Mouse (Mus musculus) spleen, adult 2 months (tissue): ENCODE data around the gene Arsa. TPM values are rescaled to one million over a fixed set of nuclear protein-coding genes. Genes with fewer than 3 reads are reported as not detected.

Experiments used
- DNase-seq, 2 experiments: peaks; one replicate each; pipeline versions ENCODE4 v3.0.0 to v3.0.0-alpha.2; 2012 to 2021; ENCODE audit warnings: low spot score in 2 of 2, low read depth in 1 of 2
- H3K27ac ChIP-seq: fragments of 200-500 bp; 2 replicates; pipeline ENCODE4 v1.5.1; 2012; ENCODE audit warnings: low read length, inconsistent platforms; ENCODE audit not compliant: insufficient read depth
- H3K27me3 ChIP-seq: fragments of 200-500 bp; 2 replicates; pipeline ENCODE4 v1.6.1; 2012; ENCODE audit warnings: mild to moderate bottlenecking, moderate library complexity, low read length, inconsistent platforms; ENCODE audit not compliant: control insufficient read depth, insufficient read depth
- H3K36me3 ChIP-seq: fragments of 200-500 bp; 2 replicates; pipeline ENCODE4 v1.6.1; 2012; ENCODE audit warnings: mild to moderate bottlenecking, low read length, inconsistent platforms; ENCODE audit not compliant: control insufficient read depth, insufficient read depth
- H3K4me1 ChIP-seq: fragments of 200-500 bp; 2 replicates; pipeline ENCODE4 v1.6.1; 2011; ENCODE audit warnings: inconsistent platforms; ENCODE audit not compliant: control insufficient read depth, insufficient read depth, insufficient read length
- H3K4me3 ChIP-seq: fragments of 200-500 bp; 2 replicates; pipeline ENCODE4 v1.5.1; 2011; ENCODE audit warnings: mild to moderate bottlenecking, inconsistent platforms; ENCODE audit not compliant: insufficient read depth, insufficient read length; ENCODE audit errors: extremely low read depth
- CTCF ChIP-seq: fragments of 200-500 bp; IDR thresholded peaks from 2 replicates; pipeline ENCODE4 v1.5.1; 2011; ENCODE audit warnings: mild to moderate bottlenecking, inconsistent platforms; ENCODE audit not compliant: insufficient read depth, insufficient read length, insufficient replicate concordance; ENCODE audit errors: extremely low read depth
- POLR2A ChIP-seq: fragments of 200-500 bp; IDR thresholded peaks from 2 replicates; pipeline ENCODE4 v1.6.1; 2011; ENCODE audit warnings: low read depth, low read length, inconsistent platforms
- WGBS: fragments of 180-500 bp; shearing (Covaris S2); methylation state at CpG from one replicate; pipeline ENCODE4 v1.1.7; 2018; 5-methylcytosine and 5-hydroxymethylcytosine counted together
- polyA plus RNA-seq: library from polyadenylated mRNA; depleted of rRNA; stranded (reverse); fragments of >200 nt; gene quantifications from 2 replicates; pipeline ENCODE4 v1.2.3, GENCODE M21; 2012

Gene Arsa
- polyA plus RNA-seq, 1 experiment = 31.3 TPM

DNA sequence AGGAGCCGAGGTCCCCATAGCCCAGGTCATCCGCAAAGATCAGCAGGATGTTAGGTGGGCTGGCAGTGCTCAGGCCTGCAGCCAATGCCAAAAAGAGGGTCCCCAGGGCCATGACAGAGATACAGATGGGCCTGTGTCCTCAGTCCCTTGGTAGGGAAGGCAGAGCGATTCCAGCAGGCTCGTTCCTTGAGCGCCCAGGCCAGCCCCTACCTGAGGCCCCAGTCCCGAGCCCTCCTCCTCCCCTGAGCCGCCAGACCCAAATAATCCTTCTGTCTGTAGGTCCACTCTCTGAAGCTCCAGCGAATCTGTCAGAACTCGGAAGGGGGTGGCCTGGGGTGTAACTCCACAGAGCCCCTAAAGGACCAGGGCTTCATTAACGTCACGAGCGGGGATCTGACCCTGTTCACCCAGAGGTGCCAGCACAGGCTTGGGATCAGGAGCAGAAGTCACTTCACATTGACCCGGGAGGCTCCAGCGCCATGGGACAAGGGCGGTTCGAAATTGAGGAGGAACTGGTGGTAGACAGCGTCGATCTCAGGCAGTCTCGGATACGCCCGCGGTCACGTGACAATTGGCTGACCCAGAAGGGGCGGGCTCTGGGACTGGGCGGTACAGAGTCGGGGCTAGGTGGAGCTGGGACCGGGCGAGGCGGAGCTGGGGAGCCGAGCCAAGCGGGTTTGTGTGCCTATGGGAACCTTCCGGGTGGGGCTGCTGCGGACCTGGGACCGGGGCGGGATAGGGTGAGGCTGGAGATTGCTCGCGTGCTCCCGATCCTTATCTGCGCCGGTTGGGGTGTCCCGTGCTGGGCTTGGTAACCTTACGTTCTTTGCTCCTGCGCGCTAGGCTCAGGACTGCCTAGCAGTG is 1.4 kb downstream of the Arsa start:
- TF ChIP-seq CTCF (no peak), POLR2A (peak; percentile 49; the same call in 1 of the 2 replicates)
- H3K27me3 ChIP-seq = no peaks in the 10 kb centered on the region
- 13% methylated on average over 44 of the region's 44 CpGs for WGBS
- peaks cover 1% of the 10 kb centered on the region; the same call in 1 of the 2 replicates for H3K36me3 ChIP-seq
- peak; percentile 75 to 92 for DNase-seq
- peaks cover 4% of the 10 kb centered on the region; the same call in 1 of the 2 replicates for H3K4me1 ChIP-seq
- H3K4me3 ChIP-seq = peak overlapping the region; percentile 69
- H3K27ac ChIP-seq = peak overlapping the region; percentile 64

DNA sequence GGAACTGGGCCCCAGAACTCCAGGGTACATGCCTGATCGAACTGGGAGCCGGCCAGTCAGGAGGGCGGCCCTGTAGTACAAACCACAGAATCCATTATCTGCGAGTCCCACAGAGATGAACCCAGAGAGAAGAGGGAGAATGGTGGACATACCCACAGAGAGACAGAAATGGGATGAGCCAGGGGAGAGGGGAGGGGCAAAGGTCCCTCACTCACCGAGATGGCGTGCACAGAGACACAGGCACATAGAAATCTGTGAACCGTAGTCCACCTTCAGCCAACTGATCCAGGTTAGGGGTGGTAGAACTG is 2.0 kb downstream of the Arsa start:
- Histone ChIP-seq H3K27ac (no peak overlapping the region), H3K4me3 (no peak overlapping the region; the same call in 1 of the 2 replicates), H3K36me3 (peaks cover 1% of the 10 kb centered on the region; the same call in 1 of the 2 replicates), H3K27me3 (no peaks in the 10 kb centered on the region), H3K4me1 (peaks cover 4% of the 10 kb centered on the region; the same call in 1 of the 2 replicates)
- no peak for TF ChIP-seq POLR2A
- no peak for TF ChIP-seq CTCF
- 86% methylated on average over 7 of the region's 7 CpGs for WGBS
- DNase-seq = no peak

DNA sequence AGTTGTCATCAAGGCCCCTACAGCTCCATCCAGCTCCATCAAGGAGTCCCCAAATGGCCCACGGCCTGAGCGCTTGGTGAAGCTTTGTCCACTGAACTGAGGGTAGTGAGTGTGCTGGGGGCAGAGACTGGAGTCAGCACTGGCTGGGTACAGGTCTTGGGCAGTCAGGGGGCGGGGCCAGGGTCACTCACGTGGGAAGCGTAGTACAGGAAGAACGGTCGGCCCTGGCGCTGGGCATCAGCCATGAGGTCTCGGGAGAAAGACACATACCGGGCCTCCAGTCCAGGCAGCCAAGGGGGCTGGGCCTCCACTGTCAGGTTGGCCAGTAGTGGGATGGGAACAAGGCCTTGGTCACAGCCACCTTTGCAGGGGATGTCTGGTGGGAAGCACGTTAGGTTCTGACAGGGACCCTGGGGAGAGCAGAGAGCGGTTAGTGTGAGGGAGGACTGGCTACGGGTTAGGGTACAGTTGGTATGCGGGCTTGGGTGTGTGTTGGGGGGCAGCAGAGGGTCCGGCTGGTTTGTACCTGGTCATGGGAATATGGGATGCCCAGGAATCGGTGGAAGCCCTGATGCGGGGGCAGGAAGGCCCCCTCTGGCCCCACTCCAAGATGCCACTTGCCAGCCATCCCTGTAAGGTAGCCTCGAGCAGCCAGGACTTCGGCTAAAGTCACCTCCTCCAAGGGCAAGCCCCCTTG is 2.5 kb downstream of the Arsa start:
- Histone ChIP-seq H3K4me1 (peaks cover 4% of the 10 kb centered on the region; the same call in 1 of the 2 replicates), H3K36me3 (peaks cover 1% of the 10 kb centered on the region; the same call in 1 of the 2 replicates), H3K27ac (no peak overlapping the region), H3K27me3 (no peaks in the 10 kb centered on the region), H3K4me3 (no peak overlapping the region)
- TF ChIP-seq POLR2A = no peak
- no peak for TF ChIP-seq CTCF
- WGBS = 96% methylated on average over 19 of the region's 19 CpGs
- no peak for DNase-seq

DNA sequence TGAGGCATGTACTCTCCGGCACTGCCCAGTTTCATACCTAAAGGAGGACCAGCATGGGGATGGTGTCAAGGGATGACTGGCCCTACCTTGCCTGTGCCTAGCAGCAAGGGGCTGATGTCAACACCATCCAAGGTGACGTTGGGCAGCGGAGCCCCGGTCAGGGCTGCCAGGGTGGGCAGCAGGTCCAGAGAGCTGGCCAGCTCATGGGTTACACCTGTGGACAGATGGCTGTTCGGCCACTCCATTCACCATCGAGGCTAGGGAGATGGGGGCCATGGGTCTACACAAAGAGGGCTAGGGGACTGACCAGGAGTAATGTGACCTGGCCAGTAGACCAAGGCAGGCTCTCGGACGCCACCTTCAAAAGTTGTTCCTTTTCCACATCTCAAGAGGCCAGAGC is 3.3 kb downstream of the Arsa start:
- H3K4me3 ChIP-seq = no peak overlapping the region
- H3K4me1 ChIP-seq = peaks cover 4% of the 10 kb centered on the region; the same call in 1 of the 2 replicates
- peaks cover 1% of the 10 kb centered on the region; the same call in 1 of the 2 replicates for H3K36me3 ChIP-seq
- DNase-seq = no peak
- no peaks in the 10 kb centered on the region for H3K27me3 ChIP-seq
- TF ChIP-seq POLR2A = no peak
- TF ChIP-seq CTCF = no peak
- H3K27ac ChIP-seq = no peak overlapping the region
- WGBS = 94% methylated on average over 8 of the region's 8 CpGs

DNA sequence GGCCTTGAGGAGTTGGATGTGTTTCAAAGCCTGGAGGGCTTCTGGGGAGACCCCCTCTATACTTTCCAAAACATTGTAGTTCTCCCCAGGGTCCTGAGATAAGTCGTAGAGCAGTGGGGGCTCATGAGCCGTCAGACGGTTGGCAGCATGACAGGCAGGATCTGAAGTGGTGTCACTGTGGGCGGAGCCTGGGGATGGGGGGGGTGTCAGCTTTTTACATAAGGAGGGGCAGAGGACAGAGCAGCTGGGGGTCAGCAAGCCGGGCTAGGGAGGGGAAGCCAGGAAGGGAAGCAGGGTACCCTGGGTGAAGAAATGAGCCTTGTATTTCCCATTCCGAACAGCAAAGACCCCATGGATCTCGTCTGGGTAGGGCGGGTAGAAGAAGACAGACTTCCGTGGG is 3.9 kb downstream of the Arsa start:
- Histone ChIP-seq H3K4me3 (no peak overlapping the region), H3K27me3 (no peaks in the 10 kb centered on the region), H3K36me3 (peaks cover 1% of the 10 kb centered on the region; the same call in 1 of the 2 replicates), H3K27ac (no peak overlapping the region), H3K4me1 (peaks cover 4% of the 10 kb centered on the region; the same call in 1 of the 2 replicates)
- 87% methylated on average over 9 of the region's 9 CpGs for WGBS
- TF ChIP-seq POLR2A (no peak), CTCF (no peak)
- no peak for DNase-seq

DNA sequence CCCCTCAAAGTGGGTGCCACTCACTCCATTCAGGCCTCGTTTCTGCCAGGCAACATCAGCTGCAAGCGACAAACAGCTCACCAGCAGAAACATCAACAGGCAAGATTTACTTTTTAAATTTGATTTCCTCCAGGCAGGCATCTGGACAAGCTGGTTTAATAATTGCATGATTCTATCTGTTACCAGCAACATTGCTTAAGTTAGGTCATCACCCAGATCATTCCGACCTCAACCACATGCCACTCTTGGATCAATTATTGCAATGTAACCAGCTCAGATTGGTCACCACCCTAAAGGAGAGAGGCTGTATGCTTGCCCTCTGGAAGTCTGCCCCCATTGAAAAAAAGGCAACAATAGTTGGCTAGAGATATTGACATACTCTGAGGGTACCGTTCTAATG is 5.7 kb downstream of the Arsa start:
- 85% methylated on average over 4 of the region's 4 CpGs for WGBS
- Histone ChIP-seq H3K4me3 (no peak overlapping the region), H3K4me1 (peaks cover 4% of the 10 kb centered on the region; the same call in 1 of the 2 replicates), H3K27ac (no peak overlapping the region), H3K27me3 (no peaks in the 10 kb centered on the region), H3K36me3 (peaks cover 1% of the 10 kb centered on the region; the same call in 1 of the 2 replicates)
- TF ChIP-seq POLR2A (no peak), CTCF (no peak)
- DNase-seq = no peak

DNA sequence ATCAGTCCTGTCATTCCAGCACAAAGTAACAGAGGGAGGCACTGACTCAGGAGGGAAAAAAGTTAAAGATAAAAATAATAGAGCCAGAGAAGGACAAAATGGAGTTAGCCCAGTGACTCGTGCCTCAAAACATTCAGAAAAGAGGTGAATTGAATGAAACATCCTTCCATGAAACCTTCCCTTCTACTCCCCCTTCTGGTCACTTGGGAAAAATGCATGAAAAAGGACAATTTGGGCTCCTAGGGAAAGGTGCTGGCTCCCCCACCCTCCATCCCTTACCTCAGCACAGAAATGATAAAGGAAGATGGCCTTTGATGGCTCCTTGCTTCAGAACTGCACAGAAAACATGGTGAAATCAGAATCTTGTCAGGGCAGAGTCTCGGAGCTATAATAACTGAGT is 8.6 kb downstream of the Arsa start:
- Histone ChIP-seq H3K27ac (no peak overlapping the region), H3K4me1 (no peaks in the 10 kb centered on the region), H3K27me3 (0 out of 2 replicates have a peak, but pooled peaks cover 1% of the 10 kb centered on the region), H3K36me3 (peaks cover 1% of the 10 kb centered on the region; the same call in 1 of the 2 replicates), H3K4me3 (no peak overlapping the region)
- no peak for DNase-seq
- WGBS = 33% methylated on average over 2 of the region's 2 CpGs
- TF ChIP-seq POLR2A = no peak
- TF ChIP-seq CTCF = peak; percentile 1; the same call in 1 of the 2 replicates
